Mouse (Mus musculus): Measurements from ENCODE around the gene Pfn2.
A peak's percentile ranks its signal among the peaks of the same experiment; 100 is the strongest.
"Not testable (repeated sequence)": the region's sequence is repeated elsewhere in the genome, so short reads cannot be mapped to it uniquely, and the experiment has no call there.

Pfn2 gene

GRCm38 (mm10) chr3:57847760-57848185, at the start of gene Pfn2:
Gene Pfn2 (minus strand): TSS chr3:57848079.
- peak; percentile 78 for DNase-seq (ENCODE audit: low read depth, low spot score)

- DNase-seq (ENCODE audit: low read depth, low spot score), result no peak
Measured at GRCm38 (mm10) chr3:57882945-57883344, 35.1 kb upstream of the Pfn2 start.

GRCm38 (mm10) chr3:57846912-57847759, 743 bp downstream of the Pfn2 start:
- peak; percentile 18 for DNase-seq (ENCODE audit: low read depth, low spot score)

- DNase-seq (ENCODE audit: low read depth, low spot score), result no peak
Measured at GRCm38 (mm10) chr3:57846662-57846911, 1.3 kb downstream of the Pfn2 start.

- DNase-seq (ENCODE audit: low read depth, low spot score), result peak; percentile 28
Measured at GRCm38 (mm10) chr3:57845786-57846661, 1.9 kb downstream of the Pfn2 start.

GRCm38 (mm10) chr3:57843775-57844174, 4.1 kb downstream of the Pfn2 start:
- DNase-seq (ENCODE audit: low read depth, low spot score), result peak; percentile 8

- DNase-seq (ENCODE audit: low read depth, low spot score), result no peak
Measured at GRCm38 (mm10) chr3:57836911-57837310, 11.0 kb downstream of the Pfn2 start.

- DNase-seq (ENCODE audit: low read depth, low spot score), result no peak
Measured at GRCm38 (mm10) chr3:57833585-57833984, 14.3 kb downstream of the Pfn2 start.

GRCm38 (mm10) chr3:57825866-57826265, 22.0 kb downstream of the Pfn2 start:
- DNase-seq (ENCODE audit: low read depth, low spot score), result no peak

- peak; percentile 12 for DNase-seq (ENCODE audit: low read depth, low spot score)
Measured at GRCm38 (mm10) chr3:57815447-57815846, 32.4 kb downstream of the Pfn2 start.

GRCm38 (mm10) chr3:57795071-57795470, 52.8 kb downstream of the Pfn2 start:
- not testable (repeated sequence) for DNase-seq (ENCODE audit: low read depth, low spot score)
